Mouse (Mus musculus): ENCODE data around the gene Armc5.
A peak's percentile ranks its signal among the peaks of the same experiment; 100 is the strongest.

Gene Armc5

DNA sequence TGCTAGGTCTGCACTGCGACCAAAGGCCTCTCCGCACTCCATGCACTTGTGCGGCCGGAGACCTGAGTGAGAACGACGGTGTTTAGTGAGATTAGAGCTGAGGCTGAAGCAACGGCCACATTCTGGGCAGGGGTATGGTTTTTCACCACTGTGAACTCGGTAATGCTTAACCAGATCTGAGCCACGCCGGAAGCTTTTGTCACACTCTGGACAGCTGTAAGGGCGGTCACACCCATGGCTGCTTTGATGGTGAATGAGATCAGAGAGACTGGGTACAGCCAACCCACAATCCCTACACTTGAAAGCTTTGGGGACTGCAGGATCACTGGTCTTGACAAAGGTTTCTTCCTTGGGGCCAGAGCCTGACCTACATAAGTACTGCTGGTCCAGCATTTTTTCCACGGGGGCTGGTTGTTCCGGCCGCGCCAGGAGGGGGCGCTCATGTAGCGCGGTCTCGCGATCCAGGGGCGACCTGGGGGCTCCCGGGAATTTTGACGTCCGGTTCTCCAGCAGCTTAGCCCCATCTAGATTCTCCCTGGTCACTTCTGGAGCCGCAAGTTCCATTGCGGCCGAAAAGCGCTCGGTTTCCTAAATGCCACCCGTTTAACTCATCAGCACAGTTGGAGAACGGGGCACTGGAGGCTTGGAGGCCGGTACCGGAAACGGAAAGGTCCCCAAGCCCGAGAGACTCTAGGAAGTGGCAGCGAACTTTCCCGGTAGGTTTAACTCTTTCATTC, at the start of gene Armc5:
TSS of gene Armc5 (plus strand) at position 487 of the 737 bp plus-strand sequence.
- peak; percentile 74 to 84 for DNase-seq (ENCODE audit: low spot score in 2 of 2)

DNA sequence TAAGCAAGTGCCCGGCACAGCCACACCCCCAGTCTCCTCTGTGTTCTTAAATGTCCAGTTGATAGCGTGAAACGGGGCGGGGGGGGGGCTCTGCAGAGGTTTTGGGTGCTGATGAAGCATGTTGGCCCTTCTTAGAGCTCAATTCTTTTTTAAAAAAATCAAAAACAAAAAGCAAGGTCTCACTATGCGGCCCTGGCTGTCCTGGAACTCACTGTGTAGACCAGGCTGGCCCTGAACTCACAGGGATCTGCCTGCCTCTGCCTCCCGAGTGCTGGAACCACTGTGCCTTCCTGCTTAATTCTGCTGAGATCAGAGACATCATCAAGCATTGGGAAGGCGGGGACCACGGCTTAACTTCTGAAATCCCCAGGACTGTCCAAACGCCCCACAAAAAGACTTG, 35.5 kb upstream of the Armc5 start:
- no peak for DNase-seq (ENCODE audit: low spot score in 2 of 2)

DNA sequence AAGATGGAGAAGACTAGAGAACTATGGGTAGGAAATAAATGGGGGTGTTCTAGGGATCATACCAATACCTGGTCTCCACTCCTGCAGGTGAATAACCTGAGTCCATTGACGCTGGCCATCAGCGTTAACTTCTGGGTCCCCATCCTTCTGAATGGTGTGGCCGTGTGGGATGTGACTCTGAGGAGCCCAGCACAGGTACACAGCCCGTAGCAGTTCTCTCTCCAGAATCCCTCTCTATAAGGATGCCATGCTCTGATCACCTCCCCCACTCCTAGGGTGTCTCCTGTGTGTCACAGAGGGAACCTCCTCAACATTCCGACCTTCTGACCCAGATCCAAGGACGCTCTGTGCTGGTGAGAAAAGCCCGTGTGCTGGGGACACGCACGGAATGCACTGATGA, 34.1 kb upstream of the Armc5 start:
- DNase-seq (ENCODE audit: low spot score in 2 of 2) = no peak

DNA sequence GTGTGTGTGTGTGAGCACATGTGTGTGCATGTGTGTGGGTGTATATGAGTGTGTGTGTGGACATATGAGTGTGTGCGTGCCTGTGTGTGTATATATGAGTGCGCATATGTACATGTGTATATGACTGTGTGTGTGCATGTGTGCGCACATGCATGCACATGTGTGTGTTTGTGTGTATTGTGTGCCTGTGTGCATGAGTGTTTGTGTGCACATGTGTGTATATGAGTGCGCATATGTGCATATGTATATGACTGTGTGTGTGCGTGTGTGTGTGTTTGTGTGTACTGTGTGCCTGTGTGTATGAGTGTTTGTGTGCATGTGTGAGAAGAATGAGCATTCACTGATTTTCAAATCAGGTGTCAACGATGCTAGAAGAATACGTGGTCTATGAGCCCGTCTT, 33.0 kb upstream of the Armc5 start:
- no peak for DNase-seq (ENCODE audit: low spot score in 2 of 2)

DNA sequence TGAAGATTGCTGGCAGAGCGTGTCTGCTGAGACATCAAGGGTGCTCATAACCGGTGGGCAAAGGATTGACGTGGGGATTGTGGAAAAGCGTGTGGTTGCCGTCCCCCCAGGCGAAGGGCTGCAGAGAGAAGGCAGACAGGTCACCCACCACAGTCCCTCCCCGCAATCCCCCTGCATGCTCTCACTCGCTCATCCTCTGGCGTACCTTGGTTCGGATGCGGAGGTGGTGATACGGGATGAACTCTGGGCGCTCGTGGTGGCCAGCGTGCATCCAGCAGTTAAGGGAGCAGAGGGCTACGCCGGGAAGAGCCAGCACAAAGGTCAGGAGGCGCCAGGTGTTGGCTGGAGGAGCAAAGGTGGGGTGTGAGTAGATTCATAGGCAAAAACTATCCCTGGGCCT, 31.4 kb upstream of the Armc5 start:
- DNase-seq (ENCODE audit: low spot score in 2 of 2) = no peak

DNA sequence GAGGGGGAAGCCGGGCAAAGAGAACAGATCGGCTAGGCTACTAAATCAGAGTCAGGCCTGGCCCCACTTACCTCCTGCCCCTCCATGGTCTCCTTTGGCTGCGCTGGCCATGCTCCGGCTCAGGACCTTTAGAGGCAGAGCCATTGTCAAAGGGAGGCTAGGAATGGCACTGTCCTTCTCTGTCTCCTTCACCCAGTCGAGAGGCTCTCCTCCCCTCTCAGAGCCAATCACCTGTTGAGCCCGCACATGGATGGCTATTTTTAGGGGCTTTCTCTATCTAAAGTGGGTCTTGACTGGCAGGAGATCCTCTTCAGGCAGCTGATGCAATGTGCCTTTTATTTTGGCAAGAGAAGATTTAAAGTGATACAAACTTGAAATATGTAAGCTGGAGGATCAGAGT, 31.0 kb upstream of the Armc5 start, which contains the start of gene Cox6a2:
TSS of gene Cox6a2 (minus strand) at position 236 of the 400 bp plus-strand sequence.
- no peak for DNase-seq (ENCODE audit: low spot score in 2 of 2)

DNA sequence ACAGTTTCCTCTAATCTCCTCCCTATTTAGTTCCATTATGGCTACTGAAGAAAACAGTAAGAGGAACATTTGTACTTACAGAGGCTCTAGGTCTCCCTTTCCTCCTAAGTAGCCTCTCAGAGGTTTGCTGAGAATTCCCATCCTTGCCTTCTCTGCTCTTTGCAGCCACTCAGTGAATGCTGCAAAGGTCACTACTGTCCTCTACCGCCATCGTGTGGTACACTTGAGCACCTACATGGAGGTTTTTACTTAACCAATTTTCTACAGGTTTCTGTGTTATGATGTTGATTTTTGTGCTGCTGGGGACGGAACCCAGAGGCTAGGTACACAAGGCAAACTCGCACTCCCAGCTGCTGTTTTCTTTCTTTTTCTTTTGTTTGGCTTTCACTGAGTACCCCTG, 29.0 kb upstream of the Armc5 start:
- peak; percentile 41 to 65 for DNase-seq (ENCODE audit: low spot score in 2 of 2)

DNA sequence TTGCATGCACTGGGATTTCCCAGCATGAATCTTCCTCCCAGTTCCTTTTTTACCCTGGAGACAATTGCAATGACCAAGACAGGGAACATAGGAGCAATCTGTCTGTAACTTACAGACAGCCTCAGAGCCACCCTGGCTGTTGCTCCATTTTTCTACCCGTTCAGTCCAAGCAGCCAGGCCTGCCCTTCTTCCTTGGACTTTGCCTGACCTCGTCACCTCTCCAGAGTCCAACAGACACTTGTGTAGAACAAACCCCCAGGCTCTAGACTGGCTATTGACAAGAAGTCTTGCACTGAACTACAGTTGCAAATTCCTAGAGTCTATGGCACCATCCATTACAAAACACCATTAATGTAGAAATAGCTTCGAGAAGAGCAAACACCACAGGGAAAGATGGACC, 27.3 kb upstream of the Armc5 start:
- DNase-seq (ENCODE audit: low spot score in 2 of 2) = no peak

DNA sequence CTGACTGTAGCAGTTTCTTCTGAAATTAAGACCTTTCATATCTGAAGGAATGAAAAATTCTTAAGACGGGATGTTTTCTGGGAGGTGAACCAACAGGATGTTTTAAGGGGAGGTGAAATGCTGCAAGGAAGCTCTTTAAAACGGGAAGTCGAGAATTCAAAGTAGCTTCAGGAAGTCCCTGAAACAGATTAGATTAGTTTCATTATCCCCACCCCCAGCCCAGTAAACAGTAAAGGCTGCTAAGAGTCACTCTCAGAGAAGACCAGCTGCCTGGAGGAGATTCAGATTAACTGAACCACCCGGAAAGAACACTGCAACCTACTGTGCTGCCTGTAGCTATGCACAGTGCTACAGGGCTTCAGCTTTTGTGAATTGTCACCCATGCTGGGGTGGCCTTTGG, 17.2 kb upstream of the Armc5 start:
- no peak for DNase-seq (ENCODE audit: low spot score in 2 of 2)

DNA sequence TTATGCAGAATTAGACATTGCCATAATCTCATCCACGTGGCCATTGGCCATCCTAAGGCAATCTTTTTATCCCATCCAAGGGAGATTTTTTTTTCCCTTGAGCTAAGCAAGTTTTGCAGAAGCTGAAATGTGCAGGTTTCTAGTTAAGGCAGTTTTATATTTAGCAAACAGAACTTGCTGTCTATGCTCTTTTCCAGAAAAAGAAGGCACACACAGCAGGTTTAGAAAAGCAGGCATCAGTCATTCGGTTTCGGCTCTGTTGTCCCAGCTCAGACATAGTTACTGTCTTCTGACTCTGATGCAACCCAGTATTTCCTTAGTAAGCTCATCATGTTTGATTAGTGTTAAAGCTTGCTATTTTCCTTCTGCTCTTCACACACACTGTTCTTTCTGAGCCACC, 16.2 kb upstream of the Armc5 start:
- no peak for DNase-seq (ENCODE audit: low spot score in 2 of 2)

DNA sequence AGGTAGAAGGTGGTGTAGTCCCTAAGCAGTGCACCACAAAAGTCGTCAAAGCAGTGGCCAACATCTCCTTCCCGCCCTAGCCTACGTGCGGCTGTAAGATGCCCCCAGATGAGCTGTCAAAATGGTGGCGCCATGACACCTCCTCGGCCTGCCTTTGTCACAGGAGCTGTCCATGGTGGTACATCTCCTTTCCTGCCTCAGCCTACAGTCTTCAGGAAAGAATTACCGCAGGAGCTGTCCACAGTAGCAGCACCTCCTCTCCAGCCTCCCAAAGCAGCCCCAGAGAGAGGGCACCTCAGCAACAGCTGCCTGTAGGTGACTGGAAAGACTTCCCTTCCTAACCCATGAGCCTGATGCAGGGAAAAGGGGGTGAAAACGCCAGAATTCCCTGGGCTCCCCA, 5.4 kb upstream of the Armc5 start:
- no peak for DNase-seq (ENCODE audit: low spot score in 2 of 2)

DNA sequence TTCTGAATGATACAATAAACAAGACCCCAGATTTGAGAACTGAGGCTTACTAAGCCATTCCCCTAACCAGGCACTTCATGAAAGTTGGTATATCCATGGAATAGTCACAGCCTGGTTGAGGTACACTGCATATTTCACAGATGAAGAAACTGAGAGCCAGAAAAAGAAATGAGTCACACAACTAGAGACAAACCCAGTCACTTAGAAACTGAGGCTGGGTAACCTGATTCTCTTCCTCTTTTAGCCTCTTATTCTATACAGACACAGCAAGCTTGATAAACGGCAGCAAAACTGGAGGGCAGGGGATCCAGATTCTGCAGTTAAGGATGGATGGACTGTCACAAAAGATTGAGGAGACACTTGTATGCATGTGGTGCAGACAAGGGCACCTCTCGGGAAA, 2.3 kb upstream of the Armc5 start:
- DNase-seq (ENCODE audit: low spot score in 2 of 2) = no peak

DNA sequence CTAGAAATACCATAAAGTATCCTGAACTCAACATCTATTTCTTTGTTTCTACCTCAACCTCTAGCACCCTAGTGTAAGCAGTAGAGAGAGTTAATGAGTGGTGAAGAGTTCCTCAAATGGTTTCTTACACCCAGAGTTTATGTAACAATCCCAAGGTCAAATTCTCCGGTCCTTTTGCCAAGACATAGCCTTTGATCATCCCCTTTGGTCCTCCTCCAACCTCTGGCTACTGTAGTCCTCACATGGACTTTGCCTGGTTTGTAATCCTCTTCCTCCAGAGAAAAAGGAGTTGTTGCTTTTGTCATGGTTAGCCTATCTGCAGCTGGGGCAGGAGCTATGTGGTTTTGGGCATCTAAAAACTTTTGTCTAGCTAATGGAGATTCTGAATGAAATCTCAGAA, 1.7 kb upstream of the Armc5 start:
- no peak for DNase-seq (ENCODE audit: low spot score in 2 of 2)

DNA sequence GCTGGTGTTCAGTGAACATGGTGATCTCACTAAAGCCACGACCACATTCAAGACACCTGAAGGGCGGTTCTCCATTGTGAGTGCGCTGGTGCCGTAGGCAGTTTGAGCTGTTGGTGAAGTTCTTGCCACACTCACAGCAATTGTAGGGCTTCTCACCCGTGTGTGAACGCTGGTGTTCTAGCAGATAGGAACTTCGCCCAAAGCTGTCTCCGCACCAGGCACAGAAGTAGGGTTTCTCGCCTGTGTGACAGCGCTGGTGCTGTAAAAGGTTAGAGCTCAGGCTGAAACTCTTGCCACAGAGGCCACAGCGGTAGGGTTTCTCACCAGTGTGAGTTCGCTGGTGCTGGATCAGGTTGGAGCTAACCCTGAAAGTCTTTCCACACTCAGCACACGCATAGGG, 716 bp upstream of the Armc5 start:
- DNase-seq (ENCODE audit: low spot score in 2 of 2) = peak; percentile 39 to 65

DNA sequence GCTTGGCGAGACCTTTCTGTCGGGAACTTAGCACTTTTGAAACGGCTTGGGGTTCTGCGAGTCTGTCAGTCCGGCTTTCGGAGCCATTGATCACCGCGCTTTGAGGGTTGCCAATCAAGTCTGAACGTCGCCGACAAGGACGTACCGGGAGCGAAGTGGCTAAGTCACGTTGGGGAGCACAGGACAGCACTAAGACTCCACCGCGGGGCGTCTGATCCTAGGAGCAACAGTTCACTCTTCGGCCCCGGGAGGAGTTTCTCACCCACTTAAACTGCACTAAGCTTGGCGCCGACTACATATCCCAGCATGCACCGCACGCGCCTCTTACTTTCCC, 418 bp downstream of the Armc5 start:
- no peak for DNase-seq (ENCODE audit: low spot score in 2 of 2)

DNA sequence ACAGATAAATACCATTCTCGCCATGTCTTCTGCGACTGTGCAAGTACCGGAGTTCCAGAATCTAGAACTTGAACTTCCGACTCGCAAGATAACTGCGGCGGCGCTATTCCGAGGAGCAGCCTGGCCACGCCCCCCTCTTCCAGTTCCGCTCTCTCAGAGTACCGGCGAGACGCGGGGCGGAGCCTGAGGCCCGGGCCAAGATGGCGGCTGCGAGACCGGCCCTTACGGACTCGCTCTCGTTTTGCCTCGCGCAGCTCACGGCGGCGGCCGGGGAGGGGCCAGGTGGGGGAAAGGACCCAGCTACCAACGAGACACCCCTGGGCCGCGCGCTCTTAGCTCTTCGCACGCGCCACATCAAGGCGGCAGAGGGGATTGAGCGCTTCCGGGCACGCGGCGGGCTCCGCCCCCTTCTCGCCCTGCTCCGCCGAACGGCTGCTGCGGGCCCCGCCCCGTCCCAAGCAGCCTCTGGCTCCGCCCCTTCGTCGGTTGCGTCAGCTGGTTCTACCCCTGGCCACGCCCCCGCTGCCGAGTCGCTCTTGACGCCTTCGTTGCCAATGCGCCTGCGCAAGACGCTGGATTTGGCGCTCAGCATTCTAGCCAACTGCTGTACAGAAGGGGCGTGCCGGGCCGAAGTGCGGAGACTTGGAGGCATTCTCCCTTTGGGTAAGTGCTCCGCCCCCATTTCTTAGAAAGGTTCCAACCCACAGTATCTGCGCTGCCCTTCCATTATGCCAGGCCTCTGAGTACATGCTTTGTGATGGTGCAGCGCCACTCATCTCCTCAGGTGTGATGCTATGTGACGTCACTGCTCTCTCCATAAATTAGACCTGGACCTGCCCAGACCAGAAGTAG, 1.0 kb downstream of the Armc5 start, which contains the start of gene 9130023H24Rik:
TSS of gene 9130023H24Rik (minus strand) at position 105 of the 852 bp plus-strand sequence.
- DNase-seq (ENCODE audit: low spot score in 2 of 2) = peak; percentile 100

DNA sequence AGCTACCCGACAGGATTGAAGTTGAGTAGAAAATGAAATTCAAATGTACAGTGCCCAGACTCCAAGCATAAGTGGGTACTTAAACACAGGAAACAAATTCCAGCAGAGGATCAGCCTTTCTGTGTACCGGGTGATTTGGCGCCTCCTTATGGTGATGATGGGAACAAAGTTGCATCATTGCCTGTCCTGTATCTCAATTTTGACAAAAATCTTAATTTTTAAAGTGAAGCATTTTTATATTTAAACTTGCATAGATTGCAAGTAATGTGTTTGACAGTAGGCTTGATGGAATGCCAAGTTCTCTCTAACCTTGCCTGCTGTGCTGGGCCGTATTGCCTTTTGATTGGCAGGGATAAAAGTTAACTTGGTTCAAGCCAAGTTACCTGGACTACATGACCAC, 1.8 kb downstream of the Armc5 start:
- peak; percentile 35 to 52 for DNase-seq (ENCODE audit: low spot score in 2 of 2)

DNA sequence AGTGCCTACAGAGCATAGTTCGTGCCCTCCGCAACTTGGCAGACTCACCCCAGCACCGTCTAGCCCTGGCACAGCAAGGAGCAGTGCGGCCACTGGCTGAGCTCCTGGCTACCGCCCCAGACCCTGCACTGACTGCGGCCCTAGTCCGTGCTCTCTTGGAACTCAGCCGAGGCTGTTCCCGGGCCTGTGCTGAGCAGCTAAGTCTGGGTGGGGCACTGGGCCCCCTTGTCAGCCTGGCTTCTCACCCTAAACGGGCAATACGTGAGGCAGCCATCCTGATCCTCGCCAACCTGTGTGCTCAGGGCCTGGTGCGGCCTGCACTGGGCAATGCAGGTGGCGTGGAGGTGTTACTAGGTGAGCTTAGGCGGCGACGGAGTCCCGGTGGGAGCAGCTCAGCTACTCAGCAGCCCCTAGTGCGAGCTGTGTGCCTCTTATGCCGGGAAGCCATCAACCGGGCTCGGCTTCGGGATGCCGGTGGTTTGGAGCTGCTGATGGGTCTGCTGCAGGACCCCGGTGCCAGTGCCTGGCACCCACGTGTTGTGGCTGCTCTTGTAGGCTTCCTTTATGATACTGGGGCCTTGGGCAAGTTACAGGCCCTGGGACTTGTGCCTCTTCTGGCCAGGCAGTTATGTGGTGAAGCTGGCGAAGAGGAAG, 3.1 kb downstream of the Armc5 start:
- no peak for DNase-seq (ENCODE audit: low spot score in 2 of 2)

DNA sequence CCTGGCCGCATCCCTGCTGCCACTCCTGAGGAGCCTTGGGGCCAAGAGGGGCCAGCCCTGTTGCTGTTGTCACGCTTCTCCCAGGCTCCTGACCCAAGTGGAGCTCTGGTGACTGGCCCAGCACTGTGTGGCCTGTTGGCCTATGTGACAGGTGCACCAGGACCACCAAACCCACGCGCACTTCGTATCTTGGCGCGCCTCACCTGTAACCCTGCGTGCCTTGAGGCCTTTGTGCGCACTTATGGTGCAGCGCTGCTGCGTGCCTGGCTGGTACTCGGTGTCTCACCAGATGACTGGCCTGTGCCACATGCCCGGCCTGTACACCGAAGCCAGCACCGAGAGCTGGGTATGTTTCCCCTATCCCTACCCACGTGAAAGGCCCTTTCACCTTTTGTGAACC, 5.2 kb downstream of the Armc5 start:
- no peak for DNase-seq (ENCODE audit: low spot score in 2 of 2)

DNA sequence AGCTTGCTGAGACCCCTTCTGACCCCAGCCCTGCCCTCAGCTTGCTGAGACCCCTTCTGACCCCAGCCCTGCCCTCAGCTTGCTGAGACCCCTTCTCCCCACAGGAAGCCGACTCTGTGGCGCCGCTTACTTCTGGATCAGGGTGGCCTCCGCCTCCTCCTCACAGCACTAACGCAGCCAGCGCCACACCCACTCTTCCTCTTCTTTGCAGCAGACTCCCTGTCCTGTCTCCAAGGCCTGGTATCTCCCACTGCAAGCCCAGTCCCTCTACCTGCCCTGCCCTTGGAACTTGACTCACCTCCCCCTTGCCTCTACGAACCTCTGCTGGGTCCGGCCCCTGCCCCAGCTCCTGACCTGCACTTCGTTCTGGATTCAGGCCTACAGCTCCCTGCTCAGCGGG, 6.8 kb downstream of the Armc5 start:
- no peak for DNase-seq (ENCODE audit: low spot score in 2 of 2)

DNA sequence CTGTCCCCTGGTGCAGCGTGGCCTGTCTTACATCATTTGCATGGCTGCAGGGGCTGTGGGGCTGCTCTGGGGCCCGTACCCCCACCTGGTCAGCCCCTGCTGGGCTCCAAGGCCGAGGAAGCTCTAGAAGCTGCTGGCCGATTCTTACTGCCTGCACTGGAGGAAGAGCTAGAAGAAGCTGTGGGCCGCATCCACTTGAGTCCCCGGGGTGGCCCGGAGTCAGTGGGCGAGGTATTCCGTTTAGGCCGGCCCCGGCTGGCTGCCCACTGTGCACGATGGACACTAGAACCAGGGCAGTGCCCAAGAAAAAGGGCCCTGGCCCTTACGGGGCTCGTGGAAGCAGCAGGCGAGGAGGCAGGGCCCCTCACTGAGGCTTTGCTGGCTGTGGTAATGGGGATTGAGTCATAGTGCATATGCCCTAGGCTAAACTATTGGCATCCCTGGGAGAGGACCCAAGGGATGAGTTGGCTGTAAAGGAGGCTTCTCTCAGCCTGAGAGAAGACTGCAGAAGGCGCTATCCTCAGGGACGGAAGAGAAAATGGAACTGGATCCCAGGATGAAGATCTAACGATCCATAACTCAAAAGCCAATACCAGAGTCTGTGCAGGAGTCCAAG, 7.4 kb downstream of the Armc5 start:
- no peak for DNase-seq (ENCODE audit: low spot score in 2 of 2)

DNA sequence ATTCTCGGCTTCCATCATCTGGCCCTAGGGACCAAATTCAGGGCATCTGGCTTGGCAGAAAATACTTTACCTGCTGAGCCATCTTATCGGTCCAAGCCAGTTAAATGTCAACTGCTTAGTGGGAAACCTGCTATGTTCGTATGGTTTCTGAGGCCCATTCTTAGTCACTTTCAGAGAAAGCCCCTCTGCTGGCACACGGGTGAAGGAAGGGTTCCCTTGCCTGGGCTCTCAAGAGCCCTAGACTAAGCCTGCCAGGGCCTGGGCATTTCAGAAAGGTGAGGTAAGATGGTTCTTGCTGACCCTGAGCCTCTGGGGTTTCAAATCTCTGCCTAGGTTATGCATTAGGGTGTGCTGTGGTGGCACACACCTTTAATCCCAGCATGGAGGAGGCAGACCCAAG, 8.4 kb downstream of the Armc5 start:
- DNase-seq (ENCODE audit: low spot score in 2 of 2) = no peak
